Mouse (Mus musculus): ENCODE results near the gene M6pr. TPM values are rescaled to one million over a fixed set of nuclear protein-coding genes. Genes with fewer than 3 reads are reported as not detected.
A peak's percentile ranks its signal among the peaks of the same experiment; 100 is the strongest.

The M6pr gene
- polyA plus RNA-seq, 1 experiment: 37.7 TPM

DNA sequence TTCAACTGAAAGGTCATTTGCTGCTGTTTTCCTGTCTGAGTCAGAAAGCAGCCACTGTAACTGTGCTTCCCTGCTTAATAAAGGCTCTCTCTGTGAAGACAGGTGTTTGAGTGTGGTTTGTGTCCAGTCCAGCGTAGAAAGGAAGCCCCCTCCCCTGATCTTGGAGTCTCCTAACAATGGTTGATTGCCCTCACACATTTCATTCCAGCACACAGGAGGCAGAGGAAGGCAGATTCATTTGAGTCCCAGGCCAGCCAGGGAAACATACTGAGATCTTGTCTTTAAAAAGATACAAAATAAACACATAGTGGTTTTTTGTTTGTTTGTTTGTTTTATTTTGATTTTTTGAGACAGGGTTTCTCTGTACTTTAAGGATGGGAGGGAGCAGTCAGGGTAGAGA is 6.4 kb upstream of the M6pr start:
- H3K4me3 ChIP-seq (replicated peaks; ENCODE audit: control insufficient read depth, low read depth, low read length): no peak overlapping the region

DNA sequence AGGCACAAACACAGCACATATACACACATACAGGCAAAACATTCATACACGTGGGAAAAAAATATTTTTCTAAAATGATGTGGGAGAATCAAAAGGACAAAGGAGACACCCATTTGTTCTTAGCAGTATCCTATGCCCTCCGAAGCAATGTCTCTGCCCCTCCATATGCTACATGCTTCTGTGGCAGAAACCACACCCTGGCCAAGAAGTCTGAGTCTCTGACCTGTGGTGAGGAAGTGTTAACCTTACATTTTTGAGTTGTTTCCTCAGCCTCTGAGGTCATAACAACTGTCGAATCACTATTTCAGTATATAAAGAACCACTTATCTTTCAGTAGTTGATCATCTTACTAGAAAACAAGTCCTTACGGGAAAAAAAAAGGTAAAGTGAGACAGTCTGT is 5.9 kb upstream of the M6pr start:
- no peak overlapping the region for H3K4me3 ChIP-seq (replicated peaks; ENCODE audit: control insufficient read depth, low read depth, low read length)

More for the DNA sequence above, 6.4 kb upstream of the M6pr start:
- TF ChIP-seq CTCF (IDR thresholded peaks at IDR 0.05; ENCODE audit: control insufficient read depth, insufficient read depth, low read length) (no peak), POLR2A (IDR thresholded peaks at IDR 0.05; ENCODE audit: borderline replicate concordance, control insufficient read depth, low read depth, low read length) (no peak)
- Histone ChIP-seq H3K27ac (ENCODE audit: control insufficient read depth, insufficient read depth, low read depth, low read length, poor library complexity) (no peak overlapping the region), H3K4me1 (ENCODE audit: control insufficient read depth, insufficient read depth, low read length) (no peaks in the 10 kb centered on the region)
- WGBS: 76% methylated on average over 1 of the region's 1 CpGs

DNA sequence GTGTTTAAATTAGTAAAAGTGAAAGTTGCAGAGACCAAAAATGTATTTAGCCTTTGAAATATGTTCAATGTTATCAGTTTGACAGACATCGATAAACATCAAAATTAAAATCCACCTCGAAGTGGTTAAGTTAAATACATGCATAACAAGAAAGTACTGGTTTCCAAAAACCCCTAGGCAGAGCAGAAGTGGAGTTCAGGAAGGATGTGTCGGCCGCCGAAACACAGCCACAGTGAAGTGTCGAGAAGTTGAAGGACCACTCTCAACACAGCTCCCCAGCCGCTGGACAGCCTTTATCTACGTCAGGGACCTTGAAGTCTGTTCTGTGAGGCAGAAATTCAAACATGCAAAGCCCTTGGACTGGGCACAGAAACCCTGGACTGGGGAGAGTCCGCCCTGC is 5.0 kb upstream of the M6pr start:
- 42% methylated on average over 9 of the region's 9 CpGs for WGBS
- TF ChIP-seq CTCF (IDR thresholded peaks at IDR 0.05; ENCODE audit: control insufficient read depth, insufficient read depth, low read length) (no peak), POLR2A (IDR thresholded peaks at IDR 0.05; ENCODE audit: borderline replicate concordance, control insufficient read depth, low read depth, low read length) (no peak)
- Histone ChIP-seq H3K27ac (ENCODE audit: control insufficient read depth, insufficient read depth, low read depth, low read length, poor library complexity) (no peak overlapping the region), H3K4me3 (replicated peaks; ENCODE audit: control insufficient read depth, low read depth, low read length) (no peak overlapping the region), H3K4me1 (ENCODE audit: control insufficient read depth, insufficient read depth, low read length) (no peaks in the 10 kb centered on the region)

More for the DNA sequence above, 5.9 kb upstream of the M6pr start:
- no peak for TF ChIP-seq POLR2A (IDR thresholded peaks at IDR 0.05; ENCODE audit: borderline replicate concordance, control insufficient read depth, low read depth, low read length)
- TF ChIP-seq CTCF (IDR thresholded peaks at IDR 0.05; ENCODE audit: control insufficient read depth, insufficient read depth, low read length): no peak
- H3K4me1 ChIP-seq (ENCODE audit: control insufficient read depth, insufficient read depth, low read length): no peaks in the 10 kb centered on the region
- no peak overlapping the region for H3K27ac ChIP-seq (ENCODE audit: control insufficient read depth, insufficient read depth, low read depth, low read length, poor library complexity)
- 54% methylated on average over 4 of the region's 4 CpGs for WGBS

DNA sequence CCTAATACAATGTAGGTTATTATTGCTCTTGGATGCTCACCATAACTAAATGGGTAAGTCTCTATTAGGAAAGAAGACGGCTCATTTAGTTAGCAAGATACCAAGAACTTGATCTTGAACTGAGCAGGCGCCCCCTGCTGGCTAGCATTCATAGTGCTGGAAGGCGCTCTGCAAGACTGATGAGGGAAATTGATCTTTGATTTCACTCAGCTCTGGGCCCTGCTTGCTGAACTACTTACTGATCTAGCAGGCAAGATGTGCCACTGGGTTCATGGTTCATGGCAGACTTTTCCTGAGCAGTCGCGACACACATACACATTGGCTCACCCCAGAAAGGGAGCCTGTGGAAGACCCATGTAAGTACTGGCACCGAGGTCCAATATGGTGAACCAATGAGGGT is 4.2 kb upstream of the M6pr start:
- Histone ChIP-seq H3K4me1 (ENCODE audit: control insufficient read depth, insufficient read depth, low read length) (no peaks in the 10 kb centered on the region), H3K4me3 (replicated peaks; ENCODE audit: control insufficient read depth, low read depth, low read length) (no peak overlapping the region), H3K27ac (ENCODE audit: control insufficient read depth, insufficient read depth, low read depth, low read length, poor library complexity) (no peak overlapping the region)
- WGBS: 37% methylated on average over 6 of the region's 6 CpGs
- peak; percentile 75 for TF ChIP-seq CTCF (IDR thresholded peaks at IDR 0.05; ENCODE audit: control insufficient read depth, insufficient read depth, low read length)
- TF ChIP-seq POLR2A (IDR thresholded peaks at IDR 0.05; ENCODE audit: borderline replicate concordance, control insufficient read depth, low read depth, low read length): no peak

DNA sequence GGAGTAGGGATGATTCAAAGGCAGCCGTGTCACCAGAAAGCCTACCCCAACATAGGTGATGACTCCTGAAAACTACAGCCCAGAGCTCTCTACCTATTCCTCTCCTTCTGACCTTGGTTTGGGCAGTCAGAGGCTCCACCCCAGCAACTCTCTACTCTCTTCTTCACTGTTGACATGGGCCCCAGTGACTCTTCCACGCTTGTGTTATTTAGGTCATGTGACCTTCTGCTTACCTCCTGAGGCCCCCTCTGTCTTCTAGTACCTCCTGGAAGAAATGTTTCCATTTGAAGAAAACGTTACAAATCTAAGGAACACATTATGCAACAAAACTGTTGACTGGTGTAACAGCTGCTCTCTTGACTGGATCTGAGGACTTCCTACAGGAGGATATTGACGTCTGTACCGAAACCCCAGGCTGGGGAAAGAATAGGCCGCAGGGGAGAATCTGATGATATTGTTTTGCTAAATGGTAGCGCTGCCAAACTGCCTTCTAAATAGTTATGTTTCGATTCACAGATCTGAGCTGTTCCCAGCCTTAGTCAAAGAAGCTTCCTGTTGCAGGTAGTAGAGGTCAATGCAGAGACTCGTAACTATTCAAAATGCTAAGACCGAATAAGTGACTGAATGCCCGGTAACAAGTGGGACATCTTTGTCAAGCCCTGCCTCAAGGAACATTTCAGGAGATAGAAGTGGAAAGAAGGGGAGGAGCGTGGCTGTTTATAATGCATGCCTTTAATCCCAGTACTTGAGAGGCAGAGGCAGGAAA is 3.5 kb upstream of the M6pr start:
- TF ChIP-seq CTCF (IDR thresholded peaks at IDR 0.05; ENCODE audit: control insufficient read depth, insufficient read depth, low read length) (no peak), POLR2A (IDR thresholded peaks at IDR 0.05; ENCODE audit: borderline replicate concordance, control insufficient read depth, low read depth, low read length) (no peak)
- 67% methylated on average over 12 of the region's 12 CpGs for WGBS
- Histone ChIP-seq H3K4me3 (replicated peaks; ENCODE audit: control insufficient read depth, low read depth, low read length) (no peak overlapping the region), H3K4me1 (ENCODE audit: control insufficient read depth, insufficient read depth, low read length) (no peaks in the 10 kb centered on the region), H3K27ac (ENCODE audit: control insufficient read depth, insufficient read depth, low read depth, low read length, poor library complexity) (no peak overlapping the region)

DNA sequence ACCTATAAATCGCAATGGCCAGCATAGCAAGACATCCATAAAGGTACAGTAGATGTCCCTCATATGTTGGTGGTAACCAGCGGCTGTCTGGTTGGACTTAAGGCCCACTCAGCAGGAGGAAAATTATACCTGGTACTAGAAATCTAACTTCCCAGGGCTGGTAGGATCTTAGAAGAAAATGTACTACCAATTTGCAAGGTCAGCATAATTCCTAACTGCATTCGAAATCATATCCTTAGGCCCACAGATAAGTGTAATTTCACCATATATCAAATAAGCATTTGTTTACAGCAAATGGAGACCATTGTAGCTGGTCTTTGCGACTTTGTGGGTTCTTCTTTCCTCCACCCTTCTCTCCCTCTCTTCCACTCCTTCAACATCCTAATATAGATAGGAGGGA is 1.8 kb upstream of the M6pr start:
- H3K4me3 ChIP-seq (replicated peaks; ENCODE audit: control insufficient read depth, low read depth, low read length): no peak overlapping the region
- H3K27ac ChIP-seq (ENCODE audit: control insufficient read depth, insufficient read depth, low read depth, low read length, poor library complexity): no peak overlapping the region
- no peaks in the 10 kb centered on the region for H3K4me1 ChIP-seq (ENCODE audit: control insufficient read depth, insufficient read depth, low read length)
- 86% methylated on average over 4 of the region's 4 CpGs for WGBS
- no peak for TF ChIP-seq POLR2A (IDR thresholded peaks at IDR 0.05; ENCODE audit: borderline replicate concordance, control insufficient read depth, low read depth, low read length)
- no peak for TF ChIP-seq CTCF (IDR thresholded peaks at IDR 0.05; ENCODE audit: control insufficient read depth, insufficient read depth, low read length)

DNA sequence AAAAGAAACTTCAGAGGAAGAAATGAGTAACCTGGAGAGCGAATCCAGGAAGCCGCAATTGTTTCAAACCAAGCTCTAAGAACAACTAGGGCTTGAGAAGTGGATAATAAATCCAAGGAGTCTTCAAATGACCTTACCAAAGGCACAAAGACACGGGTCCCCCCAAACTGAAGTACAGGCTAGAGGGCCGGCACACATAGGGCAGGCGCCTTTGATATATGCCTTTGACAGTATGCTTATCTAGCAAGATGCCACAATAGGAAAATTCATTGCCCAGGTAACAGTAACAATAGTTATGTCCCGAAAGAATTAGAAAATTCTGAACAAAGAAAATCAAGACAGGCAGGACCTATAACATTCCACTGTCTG is 400 bp upstream of the M6pr start:
- WGBS: 75% methylated on average over 6 of the region's 6 CpGs

DNA sequence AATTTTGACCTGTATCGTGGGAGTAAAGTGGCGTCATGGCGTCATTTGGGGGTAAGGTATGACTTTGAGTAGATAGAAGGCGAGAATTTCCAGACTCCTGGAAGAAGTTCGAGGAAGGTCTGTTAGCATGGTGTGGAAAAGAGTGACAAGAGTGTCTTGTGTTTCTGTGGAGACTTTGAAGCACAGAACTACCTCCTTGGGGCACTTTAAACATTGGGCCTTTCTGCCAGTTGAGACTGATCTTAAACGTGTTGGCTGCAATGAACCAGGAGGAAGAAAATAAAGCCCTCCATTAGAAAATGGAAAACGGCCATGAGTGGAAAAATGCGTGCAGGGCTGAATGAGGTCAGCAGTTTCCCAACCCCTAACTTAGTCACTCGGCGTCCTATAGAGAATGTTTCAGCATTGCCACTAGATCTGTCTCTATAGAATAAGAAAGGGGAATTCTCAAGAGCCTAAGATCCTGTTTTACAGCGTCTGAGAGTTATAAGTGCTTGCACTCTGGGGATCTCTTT is 983 bp downstream of the M6pr start:
- Histone ChIP-seq H3K4me1 (ENCODE audit: control insufficient read depth, insufficient read depth, low read length) (no peaks in the 10 kb centered on the region), H3K27ac (ENCODE audit: control insufficient read depth, insufficient read depth, low read depth, low read length, poor library complexity) (no peak overlapping the region; the same call in 1 of the 2 replicates), H3K4me3 (replicated peaks; ENCODE audit: control insufficient read depth, low read depth, low read length) (peak overlapping the region; percentile 76)
- TF ChIP-seq CTCF (IDR thresholded peaks at IDR 0.05; ENCODE audit: control insufficient read depth, insufficient read depth, low read length): no peak
- TF ChIP-seq POLR2A (IDR thresholded peaks at IDR 0.05; ENCODE audit: borderline replicate concordance, control insufficient read depth, low read depth, low read length): no peak
- under 1% methylated on average over 11 of the region's 11 CpGs for WGBS

More for the DNA sequence above, 400 bp upstream of the M6pr start:
- H3K27ac ChIP-seq (ENCODE audit: control insufficient read depth, insufficient read depth, low read depth, low read length, poor library complexity): no peak overlapping the region
- no peaks in the 10 kb centered on the region for H3K4me1 ChIP-seq (ENCODE audit: control insufficient read depth, insufficient read depth, low read length)
- H3K4me3 ChIP-seq (replicated peaks; ENCODE audit: control insufficient read depth, low read depth, low read length): no peak overlapping the region
- TF ChIP-seq CTCF (IDR thresholded peaks at IDR 0.05; ENCODE audit: control insufficient read depth, insufficient read depth, low read length) (no peak), POLR2A (IDR thresholded peaks at IDR 0.05; ENCODE audit: borderline replicate concordance, control insufficient read depth, low read depth, low read length) (no peak)

Measured in bone marrow, adult 2 months (tissue).